10 mouse cellular contexts compared by ENCODE assay signal in the genomic region with DNA sequence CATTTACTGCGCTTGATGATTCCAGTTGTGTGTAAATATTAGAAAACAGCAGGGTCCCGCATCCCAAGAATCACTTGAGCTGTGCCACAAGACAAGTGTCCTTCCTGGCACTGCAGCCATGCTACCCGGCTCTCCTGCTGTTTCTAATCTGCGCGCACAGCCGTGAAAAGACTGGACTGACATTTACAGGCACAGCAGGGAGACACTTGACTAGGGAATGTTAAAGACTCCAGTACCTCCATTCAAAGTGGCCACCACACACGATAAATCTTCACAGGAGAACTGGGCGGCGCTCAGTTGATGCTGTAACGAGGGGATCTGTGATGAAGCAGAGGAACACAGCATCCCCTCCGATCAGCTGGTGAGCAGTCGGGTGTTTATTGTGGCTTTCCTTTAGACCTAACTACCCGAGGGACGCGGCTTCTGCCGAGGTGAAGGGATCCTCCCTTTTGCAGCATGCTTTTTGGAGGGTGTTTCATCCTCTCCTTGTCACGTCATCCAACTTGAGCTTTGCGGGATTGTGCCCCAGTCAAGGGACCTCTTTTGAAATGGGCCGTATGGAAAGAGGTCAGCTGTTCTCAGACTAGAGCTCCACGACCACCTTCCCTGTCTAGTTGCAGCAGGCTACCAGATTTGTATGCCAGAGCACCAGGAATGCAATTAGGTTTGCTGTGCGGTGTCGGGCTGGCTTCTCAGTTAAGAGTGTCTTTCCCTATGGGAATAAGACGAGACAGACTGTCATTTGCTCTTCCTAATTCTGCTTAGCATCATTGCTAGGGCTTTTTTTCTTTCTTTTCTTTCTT.
A peak's percentile ranks its signal among the peaks of the same experiment; 100 is the strongest.
DNase-seq lines count a peak whose midpoint lies in the region; ATAC-seq and TF ChIP-seq lines count a peak whose summit lies in the region.
"Had no signal": no experiment of that assay in that cellular context is flagged by ENCODE, and none has a peak within 500 bp of the region (broad histone marks: within the 10 kb centered on the region; RNA-seq: fewer than 3 reads in every experiment).

No protein-coding gene starts in this region.

- no peak overlapping the region for H3K4me3 ChIP-seq in kidney, postnatal 0 days (replicated peaks; ENCODE audit: low read depth, low read length)
- H3K4me3 ChIP-seq in hindbrain, embryonic 12.5 days = peak overlapping the region; percentile 10; the same call in 1 of the 2 replicates
- no peak overlapping the region for H3K4me3 ChIP-seq in neural tube, embryonic 11.5 days (ENCODE audit: low read depth, low read length)
- H3K4me3 ChIP-seq: heart, embryonic 15.5 days had no signal

- H3K36me3 ChIP-seq in kidney, postnatal 0 days (ENCODE audit: insufficient read depth, low read length) = no peaks in the 10 kb centered on the region
- H3K36me3 ChIP-seq in hindbrain, embryonic 12.5 days = no peaks in the 10 kb centered on the region
- no peaks in the 10 kb centered on the region for H3K36me3 ChIP-seq in neural tube, embryonic 11.5 days (ENCODE audit: control insufficient read depth, insufficient read depth, low read length)
- H3K36me3 ChIP-seq: heart, embryonic 15.5 days had no signal

- H3K4me2 ChIP-seq in kidney, postnatal 0 days (ENCODE audit: low read length) = peak overlapping the region; percentile 7; the same call in 1 of the 2 replicates
- H3K4me2 ChIP-seq in hindbrain, embryonic 12.5 days (replicated peaks) = peak overlapping the region; percentile 43
- peak overlapping the region; percentile 34 for H3K4me2 ChIP-seq in neural tube, embryonic 11.5 days (ENCODE audit: low read depth)
- H3K4me2 ChIP-seq: heart, embryonic 15.5 days had no signal

- no peak for ATAC-seq in kidney, postnatal 0 days (replicated peaks; ENCODE audit: low FRiP score, low read depth)
- ATAC-seq in hindbrain, embryonic 12.5 days (ENCODE audit: low FRiP score) = peak; percentile 49
- ATAC-seq in neural tube, embryonic 11.5 days (ENCODE audit: insufficient read depth, low FRiP score, low TSS enrichment) = peak; percentile 84
- no peak for ATAC-seq in megakaryocyte progenitor cell, adult 5-6 weeks (replicated peaks; ENCODE audit: poor library complexity)

- no peaks in the 10 kb centered on the region for H3K27me3 ChIP-seq in kidney, postnatal 0 days (ENCODE audit: insufficient read depth, low read length)
- no peaks in the 10 kb centered on the region for H3K27me3 ChIP-seq in hindbrain, embryonic 12.5 days
- H3K27me3 ChIP-seq in neural tube, embryonic 11.5 days (ENCODE audit: control insufficient read depth, insufficient read depth, low read length) = no peaks in the 10 kb centered on the region
- H3K27me3 ChIP-seq: heart, embryonic 15.5 days had no signal

- 38% methylated on average over 23 of the region's 23 CpGs for WGBS in kidney, postnatal 0 days
- WGBS in hindbrain, embryonic 12.5 days = 23% methylated on average over 23 of the region's 23 CpGs
- WGBS in neural tube, embryonic 11.5 days = 18% methylated on average over 23 of the region's 23 CpGs

- H3K9ac ChIP-seq in kidney, postnatal 0 days (ENCODE audit: low read depth, low read length) = no peak overlapping the region
- H3K9ac ChIP-seq in hindbrain, embryonic 12.5 days = no peak overlapping the region; the same call in 1 of the 2 replicates
- H3K9ac ChIP-seq in neural tube, embryonic 11.5 days (ENCODE audit: low read length) = no peak overlapping the region; the same call in 1 of the 2 replicates
- H3K9ac ChIP-seq: heart, embryonic 15.5 days had no signal

- DNase-seq in kidney, postnatal 0 days (ENCODE audit: low spot score) = peak; percentile 41
- no peak for DNase-seq in kidney, postnatal 25 days
- peak; percentile 67 to 73 for DNase-seq in cerebellum, postnatal 25 days
- peak; percentile 74 for DNase-seq in neural tube, embryonic 11.5 days (ENCODE audit: low spot score)
- DNase-seq in thymus, adult 18-20 months = no peak
- no peak for DNase-seq in c-Kit-positive CD71-positive TER-119-positive erythroid progenitor cells, embryonic 14.5 days (ENCODE audit: low spot score)
- DNase-seq: thymus, adult 2 months had no signal

- H3K27ac ChIP-seq in kidney, postnatal 0 days = no peak overlapping the region
- peak overlapping the region; percentile 80 for H3K27ac ChIP-seq in hindbrain, embryonic 12.5 days
- H3K27ac ChIP-seq in neural tube, embryonic 11.5 days (ENCODE audit: low read depth, low read length) = peak overlapping the region; percentile 62
- H3K27ac ChIP-seq: heart, embryonic 15.5 days had no signal

- no peaks in the 10 kb centered on the region for H3K9me3 ChIP-seq in kidney, postnatal 0 days (replicated peaks; ENCODE audit: low read length)
- H3K9me3 ChIP-seq in hindbrain, embryonic 12.5 days (replicated peaks) = no peaks in the 10 kb centered on the region
- H3K9me3 ChIP-seq in neural tube, embryonic 11.5 days (ENCODE audit: control insufficient read depth, low read length) = no peaks in the 10 kb centered on the region
- H3K9me3 ChIP-seq: heart, embryonic 15.5 days had no signal

- TF ChIP-seq CTCF in kidney, postnatal 0 days (IDR thresholded peaks at IDR 0.05; ENCODE audit: low read depth) = no peak

- 0 out of 2 replicates have a peak, but pooled peaks cover 2% of the 10 kb centered on the region for H3K4me1 ChIP-seq in kidney, postnatal 0 days (replicated peaks; ENCODE audit: insufficient read depth, low read length)
- peaks cover 31% of the 10 kb centered on the region for H3K4me1 ChIP-seq in hindbrain, embryonic 12.5 days
- peaks cover 24% of the 10 kb centered on the region for H3K4me1 ChIP-seq in neural tube, embryonic 11.5 days (ENCODE audit: control insufficient read depth, insufficient read depth, low read length)
- H3K4me1 ChIP-seq: heart, embryonic 15.5 days had no signal

Comparison
In these comparisons a context has a peak if more than half of its experiments do, and no peak if none do; other contexts are left out.
1. DNase-seq: peak in kidney, postnatal 0 days (single experiment), cerebellum, postnatal 25 days (2 of 2) and neural tube, embryonic 11.5 days (single experiment); none in kidney, postnatal 25 days (0 of 2), thymus, adult 18-20 months (0 of 2) and c-Kit-positive CD71-positive TER-119-positive erythroid progenitor cells, embryonic 14.5 days (single experiment).
2. ATAC-seq: peak in hindbrain, embryonic 12.5 days (single experiment) and neural tube, embryonic 11.5 days (single experiment); none in kidney, postnatal 0 days (single experiment) and megakaryocyte progenitor cell, adult 5-6 weeks (single experiment).
3. Peak in every context shown above with its lines, with median percentiles within 50 percentile points of each other: H3K4me2 ChIP-seq.